Mouse (Mus musculus) skeletal muscle tissue, adult 2 months (tissue): ENCODE results near the gene Ppp2r5c.
A peak's percentile ranks its signal among the peaks of the same experiment; 100 is the strongest.

Experiments
- DNase-seq: peaks from one replicate; pipeline ENCODE4 v3.0.0-alpha.2; 2012; ENCODE audit warnings: low read depth, low spot score

Ppp2r5c gene

GRCm38 (mm10) chr12:110608460-110609152 lies 161.7 kb downstream of the Ppp2r5c start:
- DNase-seq = peak; percentile 74

- no peak for DNase-seq
Observed at GRCm38 (mm10) chr12:110609153-110609497, 162.2 kb downstream of the Ppp2r5c start.

GRCm38 (mm10) chr12:110610713-110611112 lies 163.8 kb downstream of the Ppp2r5c start:
- DNase-seq = no peak

GRCm38 (mm10) chr12:110630056-110630455 lies 183.1 kb downstream of the Ppp2r5c start:
- no peak for DNase-seq
